Mouse (Mus musculus): ENCODE data around the gene Magi1. TPM values are rescaled to one million over a fixed set of nuclear protein-coding genes. Genes with fewer than 3 reads are reported as not detected.

Gene Magi1
- polyA plus RNA-seq, 2 experiments from 2014 or later, result 6.4 TPM; not detected in 1

DNA sequence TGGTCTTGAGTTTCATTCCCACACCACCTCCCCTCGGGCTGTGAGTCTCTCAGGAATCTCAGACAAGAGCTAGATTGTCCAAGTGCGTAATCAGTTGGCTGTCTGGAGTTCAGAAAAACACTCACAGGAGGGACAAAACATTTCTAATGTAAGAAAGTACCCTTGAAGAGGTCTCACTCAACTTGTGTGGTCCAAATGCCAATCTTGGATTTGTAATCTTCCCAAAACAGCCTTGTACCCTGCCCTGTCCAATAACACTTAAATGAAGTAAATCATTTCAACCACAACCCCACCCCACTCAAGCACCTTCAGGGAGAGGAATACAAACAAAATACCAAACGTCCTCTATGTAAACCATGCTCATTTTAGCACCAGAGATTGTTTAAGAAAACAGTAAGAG, 82.8 kb downstream of the Magi1 start:
- ATAC-seq, result no peak

DNA sequence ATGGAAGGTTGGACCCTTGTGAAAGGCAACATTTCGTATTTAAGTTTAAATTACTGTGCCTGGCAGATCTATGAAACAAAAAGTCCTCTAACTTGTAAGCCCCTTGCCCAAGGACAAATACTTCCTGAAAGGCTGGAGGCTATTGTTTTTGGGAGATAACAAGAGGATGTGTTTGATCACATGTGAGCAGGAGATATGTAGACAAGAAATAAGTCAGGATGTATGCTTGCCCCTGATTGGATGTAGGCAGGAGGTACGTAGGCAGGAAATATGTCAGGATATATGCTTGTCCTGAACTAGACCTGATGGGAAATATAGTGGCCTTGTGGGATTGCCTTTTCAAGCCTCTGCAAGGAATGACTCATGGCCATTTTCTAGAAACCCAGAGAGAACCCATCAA, 84.0 kb downstream of the Magi1 start:
- no peak for ATAC-seq

DNA sequence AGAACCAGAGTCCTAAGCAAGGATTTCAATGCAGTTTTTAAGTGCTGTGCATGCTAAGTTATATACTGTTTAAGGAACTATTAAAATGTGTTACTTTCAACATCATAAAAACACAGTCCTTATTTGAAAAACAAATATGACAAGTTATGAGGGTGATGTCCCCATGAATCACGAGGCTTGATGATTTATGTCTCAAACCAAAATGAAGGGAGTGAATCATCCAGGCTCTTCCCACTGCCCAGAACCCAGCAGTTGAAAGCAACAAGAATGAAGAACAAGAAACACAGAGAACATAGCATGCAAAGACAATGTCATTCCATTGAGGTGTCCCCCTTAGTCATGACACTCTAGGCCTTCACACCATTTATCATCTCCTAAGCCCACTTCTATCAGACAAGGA, 85.9 kb downstream of the Magi1 start:
- ATAC-seq, result no peak

DNA sequence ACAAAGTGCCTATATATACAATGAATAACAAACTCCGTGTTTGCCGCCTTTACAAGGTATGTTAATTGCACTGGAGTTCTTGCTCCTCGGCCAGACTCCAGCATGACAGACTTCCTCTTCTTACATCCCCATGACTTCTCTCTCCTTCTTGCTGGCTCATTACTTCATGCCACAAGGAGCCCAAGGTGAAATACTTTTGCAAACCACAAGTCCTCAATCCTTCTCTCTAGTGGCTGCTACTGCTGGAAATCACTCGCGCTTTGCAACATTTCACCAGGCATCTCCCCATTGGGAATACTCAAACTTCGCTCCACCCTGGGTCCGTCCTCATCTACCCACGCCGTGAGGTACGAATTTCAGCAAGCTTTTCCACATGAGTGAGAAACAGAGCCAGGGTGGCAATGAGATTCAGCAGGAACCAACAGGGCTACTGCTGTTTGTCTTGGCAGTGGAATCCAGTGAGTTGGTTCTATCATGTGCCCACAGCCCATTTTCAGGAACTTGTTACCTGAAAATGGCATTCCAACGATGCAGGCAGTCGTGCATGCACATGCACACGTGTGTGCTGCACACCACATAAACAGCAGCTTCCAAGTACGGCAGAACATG, 88.3 kb downstream of the Magi1 start:
- ATAC-seq, result no peak

DNA sequence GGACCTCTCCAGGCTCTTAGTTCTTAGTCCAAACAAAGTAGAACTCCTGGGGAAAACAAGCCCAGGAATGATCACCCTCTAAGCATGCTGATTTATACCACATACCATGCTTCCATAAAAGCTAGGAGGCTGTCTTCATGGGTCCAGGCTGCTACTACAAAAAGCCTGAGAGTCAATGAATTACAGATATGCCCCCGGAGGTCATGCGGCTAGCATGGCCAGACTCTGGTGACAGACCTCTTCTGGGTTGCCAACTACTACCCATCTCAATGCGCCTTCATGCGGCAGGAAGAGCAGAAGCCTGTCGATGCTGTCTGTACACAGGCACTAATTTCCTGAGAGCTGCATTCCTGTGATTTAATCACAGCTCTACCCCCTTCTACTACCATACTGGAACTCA, 92.9 kb downstream of the Magi1 start:
- no peak for ATAC-seq

DNA sequence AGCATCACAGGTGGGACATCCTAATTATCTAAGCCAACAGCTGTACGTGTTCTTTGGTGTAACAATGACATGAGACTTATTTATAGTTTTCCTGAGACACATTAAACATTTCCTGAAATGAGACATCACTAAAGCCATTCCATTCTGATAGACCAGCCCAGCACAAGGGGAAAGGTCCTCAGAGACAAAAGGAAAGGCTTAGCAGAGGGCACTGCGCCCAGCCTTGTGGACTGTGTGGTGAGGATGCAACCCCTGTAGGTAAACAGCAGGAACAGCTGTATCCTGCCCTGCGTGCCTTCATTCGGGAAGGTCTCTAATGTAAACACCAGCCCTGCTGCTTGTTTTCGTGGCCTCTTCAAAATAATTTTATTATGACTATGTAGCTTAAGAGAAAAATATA, 94.3 kb downstream of the Magi1 start:
- no peak for ATAC-seq

DNA sequence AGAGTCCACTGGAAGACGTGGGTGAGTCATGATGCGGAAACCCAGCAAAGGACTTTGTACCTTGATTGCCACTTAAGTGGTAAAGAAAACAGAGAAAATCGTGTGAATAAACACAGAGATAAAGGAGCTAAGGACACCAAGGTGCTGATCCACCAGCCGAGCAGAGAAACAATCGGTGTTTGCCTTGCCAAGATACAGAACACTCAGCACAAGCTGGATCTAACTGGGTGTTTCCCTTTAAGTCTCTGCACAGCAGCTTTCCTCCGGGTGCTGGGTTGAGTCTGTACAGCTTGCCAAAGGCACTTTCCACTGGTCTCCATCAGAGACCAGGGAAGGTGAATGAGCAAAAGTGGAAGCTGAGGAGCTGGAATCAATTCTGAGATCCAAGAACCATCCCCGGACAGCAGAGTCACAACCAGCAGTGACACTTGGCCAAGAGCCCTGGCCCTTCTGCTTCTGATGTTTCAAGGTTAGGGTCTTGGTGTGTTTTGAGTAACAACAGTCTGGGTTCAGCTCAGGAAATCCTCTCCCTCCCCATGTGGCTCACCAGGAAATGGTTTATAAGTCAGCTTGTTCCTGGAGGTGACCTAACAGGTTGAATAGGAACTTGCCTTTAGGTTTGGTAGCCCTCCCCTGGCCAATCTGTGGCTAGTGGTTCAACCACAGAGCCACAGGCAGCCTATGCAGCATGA, 96.9 kb downstream of the Magi1 start:
- ATAC-seq, result no peak

DNA sequence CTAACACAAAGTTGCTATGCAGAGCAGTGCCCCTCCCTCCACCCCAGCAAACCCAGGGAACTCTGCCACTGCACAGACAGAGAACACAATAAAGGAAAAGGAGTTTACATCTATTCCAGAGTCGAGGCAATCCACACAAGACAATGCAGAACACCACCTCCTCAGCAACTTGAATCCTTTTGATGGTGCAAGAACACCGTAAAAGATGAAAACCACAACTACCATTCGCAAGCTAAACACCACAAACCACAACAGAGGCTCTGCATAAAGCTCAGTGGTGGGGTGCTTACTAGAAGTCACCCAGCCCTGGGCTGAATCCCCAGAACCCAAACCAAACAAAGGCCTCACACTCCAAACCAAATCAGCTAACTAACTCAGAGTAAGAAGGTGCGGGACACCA, 99.4 kb downstream of the Magi1 start:
- ATAC-seq, result no peak

DNA sequence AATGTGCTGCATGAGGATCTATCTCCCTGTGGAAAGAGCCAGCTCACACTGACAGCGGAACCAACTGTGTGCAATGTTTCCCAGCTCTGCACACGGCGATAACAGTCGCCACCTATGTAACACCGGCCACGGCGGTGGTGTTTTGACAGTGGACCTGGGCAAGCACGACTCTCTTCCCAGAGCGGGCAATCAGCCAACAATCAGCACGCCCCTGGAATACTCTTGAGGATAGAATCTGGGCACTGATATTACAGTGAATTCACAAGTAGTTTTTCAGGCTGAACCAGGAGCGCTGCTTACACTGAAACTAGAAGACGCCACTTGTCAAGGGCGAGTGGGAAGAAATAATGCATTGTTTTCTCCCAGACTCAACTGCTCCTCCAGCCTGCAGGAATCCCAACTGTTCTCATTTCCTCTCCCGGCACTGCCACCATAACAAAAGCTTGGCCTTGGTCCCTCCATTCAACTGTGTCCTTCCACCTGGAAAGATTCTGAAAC, 100.3 kb downstream of the Magi1 start:
- no peak for ATAC-seq

DNA sequence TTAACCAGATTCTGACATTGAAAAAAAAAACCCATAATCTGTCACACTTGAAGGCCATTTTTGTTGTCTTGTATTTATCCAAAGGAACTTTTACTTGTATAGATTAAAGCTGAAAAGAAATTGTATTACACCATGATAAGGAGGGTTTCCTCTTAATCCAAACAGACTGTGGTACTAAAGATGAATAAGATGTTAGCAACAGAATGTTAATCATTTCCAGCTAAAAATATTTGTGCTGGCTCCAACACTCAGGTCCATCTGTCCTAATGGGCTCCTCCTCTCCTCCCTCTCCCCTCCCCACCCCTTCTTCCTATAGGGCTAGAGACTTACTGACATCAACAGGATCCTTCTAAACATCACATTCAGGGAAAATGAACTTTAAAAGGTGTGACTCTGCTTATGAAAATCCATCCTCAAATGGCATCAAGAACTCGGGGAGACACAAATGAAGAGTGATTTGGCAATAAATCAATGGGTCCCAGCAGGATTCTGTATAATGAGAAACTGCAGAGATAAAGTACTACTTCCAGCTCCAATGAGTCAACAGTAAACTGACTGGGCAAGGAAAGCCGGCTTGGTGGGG, 102.0 kb downstream of the Magi1 start:
- ATAC-seq, result no peak

DNA sequence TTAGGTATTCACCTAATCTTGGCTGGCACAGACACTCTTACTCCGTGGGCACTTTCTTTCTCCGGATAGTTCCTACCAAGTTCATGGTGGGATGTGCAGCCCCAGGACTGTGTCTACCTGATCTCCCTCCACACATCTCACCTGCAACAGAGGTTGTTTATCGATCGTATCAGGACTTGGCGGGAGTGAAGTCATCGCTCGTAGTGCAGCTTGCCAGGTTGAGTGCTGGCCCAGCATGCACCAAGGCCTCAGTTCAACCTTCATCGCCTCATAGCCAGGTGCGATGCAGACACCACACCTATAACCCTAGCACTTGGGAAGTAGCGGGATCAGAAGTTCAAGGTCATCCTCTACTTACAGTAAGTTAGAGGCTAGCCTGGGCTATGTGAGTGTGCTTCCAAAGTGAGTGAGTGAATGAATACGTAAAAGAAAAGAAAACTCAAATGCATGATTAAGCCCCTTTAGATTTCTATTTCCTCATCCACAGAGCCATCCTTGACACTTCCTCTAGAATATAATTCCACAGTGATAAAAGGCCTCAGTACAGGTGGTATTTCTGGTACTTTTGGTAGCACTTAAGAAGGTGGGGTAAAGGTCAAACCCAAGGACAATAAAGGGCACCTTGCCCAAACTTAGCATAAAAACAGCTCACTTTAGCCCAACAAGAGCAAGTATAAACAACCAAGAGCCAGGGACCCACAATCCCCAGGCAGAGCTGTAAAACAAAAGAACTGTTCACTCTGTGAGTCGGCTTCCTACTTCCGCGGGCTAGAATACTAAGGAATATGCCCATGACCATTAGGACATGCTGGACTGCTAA, 103.2 kb downstream of the Magi1 start:
- no peak for ATAC-seq

DNA sequence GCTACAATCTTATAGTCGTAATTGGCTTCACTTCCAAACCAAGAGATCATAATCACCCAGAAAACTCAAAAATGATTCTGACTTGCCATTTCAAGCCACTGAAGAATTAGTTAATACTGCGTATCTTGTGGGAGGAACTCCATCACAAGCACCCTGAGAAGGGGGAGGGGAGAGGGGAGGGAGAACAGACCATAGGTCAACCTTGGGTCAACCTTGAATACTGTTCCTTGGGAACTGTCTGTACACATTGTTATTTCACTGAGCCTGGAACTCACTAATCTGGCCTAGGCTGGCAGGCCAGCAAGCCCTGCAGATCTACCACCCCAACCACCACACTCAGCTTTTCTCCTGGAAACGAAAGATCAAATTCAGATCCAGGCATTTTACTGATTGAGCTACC, 106.2 kb downstream of the Magi1 start:
- no peak for ATAC-seq

DNA sequence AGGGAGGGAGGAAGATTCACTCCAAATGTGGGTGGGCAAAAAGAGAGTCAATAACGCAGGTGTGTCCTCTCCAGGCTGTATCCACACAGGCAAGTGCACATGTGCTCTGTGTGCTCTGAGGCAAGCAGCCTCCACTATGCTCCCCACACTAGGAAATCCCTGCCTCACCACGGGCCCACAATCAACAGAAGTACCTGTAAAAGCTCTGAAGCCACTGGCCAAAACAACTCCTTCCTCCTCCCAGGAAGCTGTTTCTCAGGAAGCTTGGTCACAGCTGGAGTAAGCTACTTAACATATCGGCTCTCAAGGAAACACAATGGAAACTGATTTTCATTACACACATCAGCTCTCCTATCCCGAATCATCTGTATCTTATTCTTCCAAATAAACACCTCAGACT, 107.0 kb downstream of the Magi1 start:
- no peak for ATAC-seq

DNA sequence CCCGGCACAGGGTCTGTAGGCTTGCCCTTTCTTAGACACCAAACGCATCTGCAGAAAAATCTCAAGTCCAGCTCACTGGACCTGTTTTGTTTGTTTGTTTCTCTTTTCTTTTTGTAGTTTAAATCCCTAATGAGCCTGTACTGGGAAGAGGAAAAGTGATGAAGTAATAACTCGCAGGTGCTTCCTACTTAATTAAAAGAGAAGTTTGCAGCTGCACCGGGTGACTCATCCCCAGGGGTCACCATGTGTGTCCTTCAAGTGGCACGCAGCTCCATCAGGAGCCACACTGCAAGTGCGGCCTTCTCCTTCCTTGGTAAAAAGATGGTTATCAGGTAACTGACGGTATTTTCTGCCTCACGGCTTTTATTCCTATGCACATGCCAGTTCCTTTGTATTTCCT, 112.5 kb downstream of the Magi1 start:
- ATAC-seq, result no peak

DNA sequence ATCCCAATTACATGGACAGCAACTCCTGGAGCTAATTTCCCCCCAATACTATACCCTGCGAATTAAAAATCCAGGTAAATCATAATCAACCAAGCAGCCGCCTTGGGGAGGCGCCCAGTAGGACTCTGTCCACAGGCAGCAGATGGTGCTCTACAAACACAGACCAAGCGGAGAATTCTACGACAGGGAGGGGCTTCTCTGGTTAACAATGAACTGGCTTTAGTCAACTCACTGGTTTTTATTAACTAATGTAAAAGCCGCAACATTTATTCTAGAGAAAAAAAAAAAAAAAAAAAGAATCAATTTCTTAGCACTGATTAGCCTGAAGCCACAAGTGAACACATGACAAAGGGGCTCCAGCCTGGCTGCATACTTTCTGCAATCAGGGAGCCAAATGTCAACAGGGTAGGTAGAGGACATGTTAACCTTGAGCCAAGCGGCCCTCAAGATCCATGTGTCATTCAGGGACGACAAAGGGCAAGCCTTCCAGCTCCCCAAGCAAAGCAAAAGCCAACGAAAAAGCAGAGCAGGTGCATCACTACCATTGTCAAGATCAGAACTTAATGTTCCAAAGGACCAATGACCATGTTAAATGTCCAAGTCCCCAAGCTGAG, 114.0 kb downstream of the Magi1 start:
- ATAC-seq, result no peak

DNA sequence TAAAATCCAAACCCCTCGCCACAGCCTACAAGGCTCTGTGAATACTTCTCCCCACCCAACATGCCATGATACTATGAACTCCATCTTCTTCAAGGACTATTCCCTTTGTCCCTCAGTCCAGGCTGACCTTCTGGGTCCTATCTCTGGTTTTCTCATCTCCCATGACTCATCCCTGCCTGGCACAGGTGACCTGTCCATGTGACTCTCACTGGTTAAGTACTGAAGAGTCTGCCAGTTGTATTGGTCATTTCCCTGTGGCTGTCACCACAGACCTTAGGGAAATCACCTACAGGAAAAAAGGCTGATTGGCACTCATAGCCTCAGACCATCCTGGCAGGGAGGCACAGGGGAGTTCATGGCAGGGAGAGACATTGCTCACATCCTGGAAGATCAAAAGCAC, 117.8 kb downstream of the Magi1 start:
- ATAC-seq, result no peak

DNA sequence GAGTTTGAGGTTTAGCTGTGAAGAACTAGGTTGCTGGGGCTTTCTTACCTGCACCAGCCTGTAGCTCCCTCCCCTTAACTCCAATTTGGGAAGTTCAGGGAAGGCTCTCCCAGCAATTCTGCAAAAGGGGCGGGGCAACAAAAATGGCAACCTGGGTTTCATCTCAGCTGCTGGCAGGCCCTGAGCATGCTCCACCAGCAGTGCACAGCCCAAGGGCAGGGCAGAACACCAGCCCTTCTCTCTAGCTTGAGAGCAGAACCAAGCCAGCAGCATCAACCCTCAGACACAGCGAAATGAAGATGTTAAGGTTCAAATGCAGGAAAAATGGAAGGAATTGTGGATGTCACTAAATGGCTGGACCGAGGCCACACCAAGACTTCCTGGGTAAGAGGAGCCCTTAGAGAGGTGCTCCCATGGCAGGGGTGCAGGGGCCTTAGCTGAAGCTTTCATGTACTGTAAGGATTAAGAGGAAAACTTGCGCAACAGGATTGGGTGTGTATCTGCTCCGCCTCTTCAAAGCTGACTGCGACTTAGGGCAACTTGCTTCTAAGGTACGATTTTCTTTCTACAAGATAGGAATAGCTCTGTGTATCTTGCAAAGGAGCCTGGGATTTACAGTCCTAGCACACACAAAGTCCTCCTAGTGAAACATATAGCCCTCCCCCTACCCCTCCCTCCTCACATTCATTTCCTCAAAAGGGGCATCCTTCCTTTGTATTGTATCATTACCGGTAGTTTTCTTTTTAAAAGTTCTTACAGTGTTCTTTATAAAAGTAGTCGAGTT, 118.8 kb downstream of the Magi1 start:
- no peak for ATAC-seq

DNA sequence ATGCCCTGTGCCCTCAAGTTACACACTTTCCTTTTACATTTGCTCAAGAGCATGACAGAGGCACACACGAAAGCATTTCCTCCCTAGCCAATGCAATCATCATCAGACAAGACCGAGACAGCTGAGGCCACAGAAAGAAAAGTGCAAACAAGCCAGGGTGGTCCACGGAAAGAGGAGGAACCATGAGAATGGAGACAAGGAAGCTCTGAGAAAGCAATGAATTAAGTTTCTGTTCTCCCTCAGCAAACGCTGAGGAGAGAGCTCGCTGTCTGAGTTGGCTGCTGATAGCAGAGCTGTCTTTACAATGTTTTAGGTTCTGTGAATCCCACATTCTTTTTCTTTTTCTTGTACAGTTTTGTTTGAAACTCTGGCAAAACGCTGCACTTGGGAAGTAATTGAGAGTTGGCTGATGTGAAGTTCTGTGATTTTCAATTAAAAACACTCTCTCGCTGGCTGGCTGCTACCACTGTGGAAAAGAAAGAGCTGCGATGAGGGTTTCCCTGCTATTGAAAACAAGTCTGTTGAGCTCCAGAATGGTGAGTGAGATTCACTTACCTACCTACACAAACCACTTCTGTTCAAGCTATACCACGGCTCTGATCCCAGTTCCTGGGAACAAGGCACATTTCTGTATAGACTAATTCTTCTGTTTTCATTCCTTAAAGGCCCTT, 120.3 kb downstream of the Magi1 start:
- ATAC-seq, result no peak

DNA sequence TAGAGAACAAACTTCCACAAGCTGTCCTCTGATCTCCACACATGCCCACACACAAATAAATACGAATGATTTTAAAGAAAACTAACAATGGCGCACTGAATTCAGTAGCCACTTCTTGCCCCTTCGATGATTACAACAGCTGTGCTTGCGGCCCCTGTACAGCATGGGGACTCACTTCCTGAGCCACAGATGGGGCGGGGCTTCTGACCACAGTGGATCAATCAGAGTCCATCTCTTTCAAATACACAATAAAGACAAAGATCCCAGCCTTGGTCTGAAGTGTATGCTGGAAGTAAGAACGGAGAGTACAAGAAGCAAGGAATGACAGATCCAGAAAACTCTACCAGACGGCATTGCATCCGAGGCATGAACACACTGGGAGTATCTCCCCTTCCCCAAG, 120.8 kb downstream of the Magi1 start:
- ATAC-seq, result no peak

DNA sequence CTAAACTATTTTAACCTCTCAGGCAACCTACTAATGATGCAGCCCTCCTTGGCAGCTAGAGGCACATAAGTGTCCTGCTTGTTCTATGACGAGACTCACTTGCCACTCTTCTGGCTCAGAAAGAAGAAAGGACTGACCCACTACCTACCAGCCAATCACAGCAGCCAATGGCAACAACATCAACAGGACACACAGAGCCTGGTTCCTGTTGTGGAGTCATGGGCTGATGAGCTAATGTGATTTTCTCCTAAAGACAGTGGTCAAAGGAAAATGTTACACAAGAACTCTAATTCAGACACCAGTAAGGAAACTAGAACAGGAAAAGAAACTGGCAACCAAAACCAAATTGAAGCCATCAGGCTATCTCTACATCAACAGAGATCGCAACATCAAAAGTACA, 124.5 kb downstream of the Magi1 start:
- ATAC-seq, result no peak

DNA sequence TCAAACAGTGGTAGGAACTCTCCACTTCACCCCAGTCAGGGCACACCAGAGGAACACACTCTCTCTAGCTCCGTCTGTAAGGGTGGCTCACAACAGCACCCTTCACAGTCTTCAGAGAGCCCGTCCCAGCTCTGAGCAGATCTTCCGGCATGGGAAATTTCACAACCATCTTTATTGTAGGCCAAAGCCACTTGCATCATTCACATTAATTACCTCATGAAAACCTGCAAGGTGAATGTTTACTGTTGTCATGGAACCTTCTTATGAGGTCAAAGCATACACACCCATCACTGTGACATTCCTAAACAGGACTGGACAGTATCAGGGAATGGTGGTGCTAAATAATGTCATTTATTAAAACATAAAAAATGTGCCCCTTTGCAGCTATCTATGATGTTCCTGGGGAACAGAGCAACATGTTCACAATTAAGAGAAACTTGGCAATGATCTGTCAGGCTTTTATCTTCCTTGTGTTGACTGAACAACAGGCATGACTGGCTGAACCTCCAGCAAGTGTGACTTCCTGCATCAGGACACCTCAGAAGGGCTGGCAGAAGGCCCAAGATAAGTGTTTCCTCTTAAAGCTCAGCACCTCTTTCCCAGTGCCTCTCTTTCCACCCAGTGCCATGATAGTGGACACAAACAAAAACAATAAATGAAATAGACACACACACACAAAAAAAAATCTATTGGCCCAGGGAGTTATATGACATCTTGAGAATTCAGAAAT, 125.4 kb downstream of the Magi1 start:
- ATAC-seq, result no peak

Measured in activated CD4-positive, CD25-positive, alpha-beta regulatory T cell, adult 4 months (primary cell).